Mouse (Mus musculus) thymus, adult 2 months (tissue): Measurements from ENCODE around the gene Scube3.

Source experiments
- CTCF ChIP-seq: fragments of 200-500 bp; IDR thresholded peaks from 2 replicates; pipeline ENCODE4 v1.5.1; 2012; ENCODE audit warnings: mild to moderate bottlenecking, control low read depth, low read length, moderate library complexity, borderline replicate concordance; ENCODE audit not compliant: control insufficient read depth, poor library complexity, insufficient read depth; ENCODE audit errors: extremely low read depth
- POLR2A ChIP-seq: fragments of 200-500 bp; IDR thresholded peaks from 2 replicates; pipeline ENCODE4 v1.6.1; 2012; ENCODE audit warnings: mild to moderate bottlenecking, low read length, control low read depth, moderate library complexity; ENCODE audit not compliant: control insufficient read depth, poor library complexity, insufficient read depth; ENCODE audit errors: extremely low read depth

DNA sequence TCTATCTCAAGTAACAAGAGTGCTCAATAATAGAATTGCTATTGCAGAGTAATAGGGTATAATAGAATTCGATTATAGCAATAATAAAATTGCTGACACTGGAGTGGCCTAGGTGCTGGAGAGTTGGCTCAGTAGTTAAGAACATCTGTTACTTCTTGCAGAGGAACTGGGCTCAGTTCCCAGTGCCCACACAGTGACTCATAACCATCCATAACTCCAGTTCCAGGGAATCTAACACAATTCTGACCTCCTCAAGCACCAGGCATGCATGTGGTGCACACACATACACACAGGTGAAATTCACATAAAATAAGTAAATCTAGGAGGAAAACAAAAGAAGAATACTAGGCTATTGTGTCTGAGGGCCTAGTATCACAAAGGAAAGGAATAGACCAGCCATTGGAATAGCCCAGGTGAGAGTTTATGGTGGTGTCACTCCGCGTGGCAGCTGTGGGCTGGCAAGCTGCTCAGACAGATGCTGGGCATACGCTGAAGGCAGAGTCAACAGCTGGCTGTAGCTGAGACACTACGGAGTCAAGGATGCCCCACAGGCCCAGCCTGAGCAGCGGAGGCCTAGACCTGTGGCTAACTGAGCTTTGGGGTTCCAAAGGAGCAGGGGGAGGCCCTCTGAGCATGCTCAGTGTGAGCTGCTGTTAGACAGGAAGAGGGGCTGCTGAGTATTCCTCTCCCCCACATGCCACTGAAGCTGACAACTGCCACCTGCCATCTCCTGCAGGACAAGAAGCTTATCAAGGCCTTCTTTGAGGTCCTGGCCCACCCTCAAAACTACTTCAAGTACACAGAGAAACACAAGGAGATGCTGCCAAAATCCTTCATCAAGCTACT lies 28.7 kb downstream of the Scube3 start:
- TF ChIP-seq CTCF, result no peak
- no peak for TF ChIP-seq POLR2A
